8 mouse cellular contexts compared by ENCODE assay signal in genomic region chr5:113490467-113491260, GRCm38 (mm10). TPM values are rescaled to one million over a fixed set of nuclear protein-coding genes. Genes with fewer than 3 reads are reported as not detected.
DNase-seq lines count a peak whose midpoint lies in the region; ATAC-seq and TF ChIP-seq lines count a peak whose summit lies in the region.

No protein-coding gene starts in this region.

- H3K27me3 ChIP-seq in kidney, adult 2 months (replicated peaks; ENCODE audit: control insufficient read depth, insufficient read depth, low read length): no peaks in the 10 kb centered on the region
- H3K27me3 ChIP-seq in forebrain, embryonic 15.5 days: no peaks in the 10 kb centered on the region
- H3K27me3 ChIP-seq in hindbrain, embryonic 16.5 days (replicated peaks; ENCODE audit: control insufficient read depth, insufficient read depth, low read length): no peaks in the 10 kb centered on the region; the same call in none of the 2 replicates
- H3K27me3 ChIP-seq in limb, embryonic 14.5 days (ENCODE audit: control insufficient read depth, insufficient read depth, low read length): peaks cover 7% of the 10 kb centered on the region; the same call in 1 of the 2 replicates

- H3K27ac ChIP-seq in kidney, adult 2 months (ENCODE audit: insufficient read depth, low read depth, low read length): no peak overlapping the region
- H3K27ac ChIP-seq in forebrain, embryonic 15.5 days (replicated peaks): peak overlapping the region; percentile 78
- H3K27ac ChIP-seq in hindbrain, embryonic 16.5 days (ENCODE audit: low read depth, low read length): peak overlapping the region; percentile 77
- H3K27ac ChIP-seq in limb, embryonic 14.5 days (replicated peaks; ENCODE audit: low read depth, low read length): peak overlapping the region; percentile 70; the same call in 1 of the 2 replicates
- peak overlapping the region; percentile 82 for H3K27ac ChIP-seq in olfactory bulb, adult 2 months (ENCODE audit: insufficient read depth, low read depth, low read length)

- H3K4me3 ChIP-seq in kidney, adult 2 months (ENCODE audit: insufficient read depth, low read depth, low read length): peak overlapping the region; percentile 18
- peak overlapping the region; percentile 56 for H3K4me3 ChIP-seq in forebrain, embryonic 15.5 days
- peak overlapping the region; percentile 72 for H3K4me3 ChIP-seq in hindbrain, embryonic 16.5 days (ENCODE audit: low read length)
- peak overlapping the region; percentile 48 for H3K4me3 ChIP-seq in limb, embryonic 14.5 days (replicated peaks; ENCODE audit: low read length)
- peak overlapping the region; percentile 77 for H3K4me3 ChIP-seq in olfactory bulb, adult 2 months (ENCODE audit: insufficient read depth, low read depth, low read length)

- H3K36me3 ChIP-seq in kidney, adult 2 months (ENCODE audit: control insufficient read depth, insufficient read depth, low read length): no peaks in the 10 kb centered on the region
- no peaks in the 10 kb centered on the region for H3K36me3 ChIP-seq in forebrain, embryonic 15.5 days
- no peaks in the 10 kb centered on the region for H3K36me3 ChIP-seq in hindbrain, embryonic 16.5 days (ENCODE audit: control insufficient read depth, insufficient read depth, low read length)
- no peaks in the 10 kb centered on the region for H3K36me3 ChIP-seq in limb, embryonic 14.5 days (ENCODE audit: control insufficient read depth, insufficient read depth, low read length)

- peak; percentile 88 for ATAC-seq in forebrain, embryonic 15.5 days (replicated peaks)
- ATAC-seq in hindbrain, embryonic 16.5 days: peak; percentile 84
- peak; percentile 77 for ATAC-seq in limb, embryonic 14.5 days (ENCODE audit: low FRiP score, low read depth)

- H3K9ac ChIP-seq in forebrain, embryonic 15.5 days (replicated peaks): peak overlapping the region; percentile 68
- H3K9ac ChIP-seq in hindbrain, embryonic 16.5 days (ENCODE audit: low read depth, low read length): peak overlapping the region; percentile 92
- peak overlapping the region; percentile 74 for H3K9ac ChIP-seq in limb, embryonic 14.5 days (ENCODE audit: low read depth, low read length, severe bottlenecking)

- H3K4me2 ChIP-seq in forebrain, embryonic 15.5 days (replicated peaks): peak overlapping the region; percentile 93
- H3K4me2 ChIP-seq in hindbrain, embryonic 16.5 days (ENCODE audit: low read length): peak overlapping the region; percentile 71
- peak overlapping the region; percentile 76 for H3K4me2 ChIP-seq in limb, embryonic 14.5 days (replicated peaks; ENCODE audit: low read depth, low read length, severe bottlenecking)

- peak; percentile 8 for DNase-seq in kidney, adult 2 months
- no peak for DNase-seq in kidney, adult 8-10 months
- DNase-seq in cerebellum, adult 11 months: peak; percentile 78
- peak; percentile 58 for DNase-seq in limb, embryonic 14.5 days (ENCODE audit: low spot score)
- DNase-seq in spleen, postnatal 4 days (ENCODE audit: low spot score in 2 of 2): no peak

- H3K9me3 ChIP-seq in forebrain, embryonic 15.5 days: no peaks in the 10 kb centered on the region
- no peaks in the 10 kb centered on the region for H3K9me3 ChIP-seq in hindbrain, embryonic 16.5 days (ENCODE audit: control insufficient read depth, low read length)
- no peaks in the 10 kb centered on the region for H3K9me3 ChIP-seq in limb, embryonic 14.5 days (ENCODE audit: control insufficient read depth, low read length)

- no peaks in the 10 kb centered on the region for H3K4me1 ChIP-seq in kidney, adult 2 months (ENCODE audit: control insufficient read depth, insufficient read depth, low read length)
- H3K4me1 ChIP-seq in forebrain, embryonic 15.5 days: peaks cover 40% of the 10 kb centered on the region
- H3K4me1 ChIP-seq in hindbrain, embryonic 16.5 days (ENCODE audit: control insufficient read depth, insufficient read depth, low read depth, low read length): peaks cover 29% of the 10 kb centered on the region
- H3K4me1 ChIP-seq in limb, embryonic 14.5 days (ENCODE audit: control insufficient read depth, insufficient read depth, low read length): peaks cover 8% of the 10 kb centered on the region
- H3K4me1 ChIP-seq in olfactory bulb, adult 2 months (ENCODE audit: control insufficient read depth, insufficient read depth, low read length): peaks cover 20% of the 10 kb centered on the region

- no peak for TF ChIP-seq POLR2A in kidney, adult 2 months (IDR thresholded peaks at IDR 0.05; ENCODE audit: low read depth, low read length)
- TF ChIP-seq POLR2A in limb, embryonic 14.5 days (IDR thresholded peaks at IDR 0.05; ENCODE audit: borderline replicate concordance, extremely low read depth, insufficient read depth, insufficient read length): no peak
- TF ChIP-seq POLR2A in olfactory bulb, adult 2 months (IDR thresholded peaks at IDR 0.05; ENCODE audit: insufficient read depth, low read depth, low read length): no peak

- 3% methylated on average over 63 of the region's 63 CpGs for WGBS in kidney, adult 2 months
- 1% methylated on average over 63 of the region's 63 CpGs for WGBS in forebrain, embryonic 15.5 days
- WGBS in hindbrain, embryonic 16.5 days: 2% methylated on average over 50 of the region's 63 CpGs
- WGBS in limb, embryonic 14.5 days: 1% methylated on average over 48 of the region's 63 CpGs
- 2% methylated on average over 63 of the region's 63 CpGs for WGBS in olfactory bulb, adult 2 months

- no peak for TF ChIP-seq CTCF in kidney, adult 2 months (conservative IDR thresholded peaks at IDR 0.05; ENCODE audit: insufficient read depth, insufficient read length, low read depth, low read length)
- no peak for TF ChIP-seq CTCF in olfactory bulb, adult 2 months (IDR thresholded peaks at IDR 0.05; ENCODE audit: insufficient read depth, low read depth, low read length)

RNA-seq across cellular contexts. Expression of gene Wscd2, which starts 0.5 kb away (rescaled TPM):
- polyA plus RNA-seq in kidney, adult 2 months (2012; rRNA removed): 9.0 and 10.1 TPM in 2 replicates
- polyA plus RNA-seq in forebrain, embryonic 15.5 days (2015; fragmentation: Nextera tagmentation; extraction: Ambion mirVana): 7.9 and 8.4 TPM in 2 replicates
- polyA plus RNA-seq in hindbrain, embryonic 16.5 days (2015; fragmentation: Nextera tagmentation; extraction: Ambion mirVana): 13.3 and 14.5 TPM in 2 replicates
- 12.5 and 15.4 TPM in 2 replicates for polyA plus RNA-seq in limb, embryonic 14.5 days (2012; rRNA removed)
- polyA plus RNA-seq in limb, embryonic 14.5 days (2014; fragmentation: Nextera tagmentation; extraction: Ambion mirVana): 8.4 and 8.9 TPM in 2 replicates
- not detected in 2 replicates for polyA plus RNA-seq in olfactory bulb, adult 2 months (2012; ENCODE audit: insufficient read depth, insufficient read length, low replicate concordance, missing spikeins)

Comparison
In these comparisons a context has a peak if more than half of its experiments do, and no peak if none do; other contexts are left out.
1. DNase-seq: peak in kidney, adult 2 months (single experiment), cerebellum, adult 11 months (single experiment) and limb, embryonic 14.5 days (single experiment); none in kidney, adult 8-10 months (0 of 2) and spleen, postnatal 4 days (0 of 2).
2. H3K4me3 ChIP-seq: peak in every context shown above with its lines; median percentile 77 in olfactory bulb, adult 2 months; 72 in hindbrain, embryonic 16.5 days; 56 in forebrain, embryonic 15.5 days; 48 in limb, embryonic 14.5 days; 18 in kidney, adult 2 months.
3. Peak in every context shown above with its lines, with median percentiles within 50 percentile points of each other: ATAC-seq, H3K4me2 ChIP-seq and H3K9ac ChIP-seq.